Mouse (Mus musculus) heart, adult 11 months (tissue): ENCODE results near the gene Zfp566.
A peak's percentile ranks its signal among the peaks of the same experiment; 100 is the strongest.
"Not testable (repeated sequence)": the region's sequence is repeated elsewhere in the genome, so short reads cannot be mapped to it uniquely, and the experiment has no call there.

Source experiments
- DNase-seq: peaks from one replicate; pipeline ENCODE4 v3.0.0; 2022

The Zfp566 gene

DNA sequence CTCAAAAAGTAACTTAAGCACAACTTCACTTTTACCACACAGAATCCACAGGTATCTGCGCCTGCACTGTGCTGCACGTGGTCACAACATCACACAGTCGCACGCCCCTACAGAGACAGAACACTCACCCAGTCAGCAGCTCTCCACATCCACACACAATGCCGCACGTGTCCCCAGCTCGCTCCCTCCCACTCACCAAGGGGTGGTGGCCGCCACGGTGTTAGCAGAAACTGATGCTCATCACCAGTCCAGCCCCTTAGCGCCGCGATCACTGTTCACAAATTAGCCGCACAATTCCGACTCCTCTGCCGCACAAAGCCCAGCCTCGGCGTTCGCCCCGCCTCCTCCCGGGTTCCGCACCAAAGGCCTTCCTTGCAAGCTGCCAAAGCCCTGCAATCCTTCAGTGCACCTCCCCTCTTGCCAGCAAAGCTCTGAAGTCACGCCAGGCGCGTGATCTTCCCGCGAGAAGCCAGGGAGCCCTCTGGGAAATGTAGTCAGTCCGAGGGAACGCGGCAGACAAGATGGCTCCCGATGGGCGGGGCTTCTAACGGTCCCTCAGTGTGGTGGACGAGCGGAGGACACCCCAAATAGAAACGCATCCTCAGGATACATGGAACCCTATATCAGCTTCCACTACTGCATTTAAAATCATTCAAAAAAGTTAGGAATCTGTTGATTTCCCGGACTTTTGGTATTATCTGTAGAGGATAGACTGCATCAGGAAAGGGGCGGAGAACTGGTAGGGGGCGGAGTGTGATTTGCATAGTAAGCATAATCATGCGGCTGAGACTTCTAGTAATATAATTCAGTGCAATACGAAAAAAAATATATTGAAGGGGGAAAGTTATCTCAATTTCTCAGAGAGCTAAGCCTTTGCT is at the start of gene Zfp566, which contains the start of gene Gm26920:
Gene Zfp566 (minus strand): TSS at position 436 of the 878 bp plus-strand sequence.
Gene Gm26920 (minus strand): TSS at position 319 of the 878 bp plus-strand sequence.
- DNase-seq, result peak; percentile 100

DNA sequence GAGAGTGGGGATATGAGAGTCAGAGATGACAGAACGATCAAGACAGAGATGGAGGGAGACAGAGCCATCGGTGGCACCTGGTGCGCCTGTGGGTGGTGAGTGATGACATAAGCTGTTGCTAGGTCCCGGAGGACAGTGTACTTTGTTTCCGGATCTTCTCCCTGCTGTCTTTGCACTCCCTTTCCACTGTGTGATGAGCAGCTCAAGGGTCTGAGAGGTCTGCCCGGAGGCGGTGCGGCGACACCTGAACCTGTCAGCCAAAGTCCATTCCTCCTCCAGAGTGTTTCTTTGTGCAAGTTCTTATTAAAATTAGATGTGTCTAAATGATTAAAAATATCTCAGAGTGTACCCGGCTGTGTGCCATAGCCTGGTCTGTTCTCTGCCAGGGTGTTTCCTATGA is 46.5 kb upstream of the Zfp566 start:
- no peak for DNase-seq

DNA sequence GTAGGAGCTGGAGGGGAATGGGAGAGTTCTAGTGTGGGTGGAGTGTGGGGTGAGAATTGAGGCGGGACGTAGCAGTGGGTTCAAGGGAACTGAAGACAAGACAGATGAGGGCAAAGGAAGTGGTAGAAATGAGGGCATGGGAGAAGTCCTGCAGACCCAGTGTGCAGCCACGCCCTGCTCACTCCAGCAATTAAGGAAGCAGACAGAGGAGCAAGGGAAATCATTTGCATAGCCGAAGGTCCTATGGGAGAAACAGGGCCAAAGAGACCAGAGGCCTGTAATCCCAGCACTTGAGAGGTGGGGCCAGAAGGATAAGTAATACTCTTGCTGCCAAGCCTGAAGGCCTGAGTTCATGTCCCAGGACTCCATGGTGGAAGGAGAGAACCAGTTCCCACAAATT is 42.1 kb upstream of the Zfp566 start:
- DNase-seq, result no peak

DNA sequence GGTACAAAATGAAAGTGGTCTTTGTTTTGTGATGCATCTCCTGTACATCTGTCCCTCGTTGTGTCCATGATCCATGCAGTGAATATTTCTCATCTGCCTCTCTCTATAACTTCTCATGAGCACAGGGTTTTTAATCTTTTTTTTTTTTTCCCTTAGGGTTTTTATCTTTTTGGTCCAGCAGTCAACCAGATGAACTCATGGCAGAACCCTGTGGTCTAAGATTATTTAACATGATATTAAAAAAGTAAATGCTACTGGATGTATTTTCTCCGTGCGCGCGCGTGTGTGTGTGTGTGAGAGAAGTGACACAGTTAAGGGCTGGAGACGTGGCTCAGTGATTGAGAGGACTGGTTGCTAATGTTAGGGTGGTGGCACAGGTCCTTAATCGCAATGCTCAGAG is 39.6 kb upstream of the Zfp566 start:
- DNase-seq, result no peak

DNA sequence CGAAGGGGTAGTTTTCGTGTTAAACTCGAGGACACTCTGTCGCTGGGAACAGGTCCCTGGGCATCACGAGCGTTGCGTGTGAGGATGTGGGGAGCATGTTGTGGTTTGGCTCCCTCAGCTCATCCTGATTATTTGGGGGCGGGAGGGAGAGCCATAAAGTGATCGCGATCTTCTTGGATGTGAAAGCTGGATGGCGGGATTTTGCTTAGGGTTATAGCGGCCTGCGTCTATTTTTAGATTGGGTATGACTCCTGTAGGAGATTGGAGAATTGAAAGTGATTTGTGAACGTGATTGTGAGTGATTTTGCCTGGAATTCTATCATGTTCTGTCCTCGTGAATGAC is 31.8 kb upstream of the Zfp566 start:
- DNase-seq, result no peak

DNA sequence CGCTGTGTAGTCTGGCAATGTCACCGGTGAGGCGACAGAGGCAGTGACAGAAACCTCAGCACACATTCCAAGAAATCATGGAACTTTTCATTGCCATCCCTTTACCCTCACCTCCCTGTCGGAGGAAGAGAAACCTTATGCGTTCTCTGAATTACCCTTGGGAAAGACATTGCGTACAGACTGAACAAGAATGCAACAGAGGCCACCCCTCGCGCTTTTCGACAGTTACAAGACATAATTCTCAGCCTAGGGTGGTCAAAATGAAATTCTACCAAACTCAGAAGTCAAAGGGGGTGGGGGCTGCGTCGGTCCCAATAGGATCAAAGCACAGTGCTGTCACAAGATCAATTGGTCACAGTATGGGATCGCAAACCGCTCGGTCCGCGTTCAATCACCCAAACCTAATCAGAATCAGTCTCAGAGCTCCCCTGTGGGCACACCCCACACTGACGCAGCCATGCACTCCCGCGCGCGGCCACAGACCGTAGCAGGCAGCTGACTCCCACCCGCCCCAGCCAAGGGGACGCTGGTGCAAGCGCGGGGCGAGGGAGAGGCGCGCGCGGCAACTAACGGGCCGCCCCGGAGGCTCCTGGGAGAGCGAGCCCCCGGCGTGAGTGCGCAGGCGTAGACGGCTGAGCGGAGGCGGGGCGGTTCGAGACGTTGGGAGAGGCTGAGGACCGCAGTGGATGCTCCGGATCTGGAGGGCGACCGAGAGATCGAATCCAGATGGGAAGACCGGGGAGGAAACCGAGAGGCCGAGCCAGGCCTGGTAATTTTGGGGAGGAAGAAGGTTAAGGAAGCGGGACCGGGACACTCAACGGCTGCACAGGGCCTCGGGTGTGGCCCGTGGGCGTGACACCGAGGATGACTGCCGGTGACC is 31.2 kb upstream of the Zfp566 start, which contains the start of gene Zfp382:
Gene Zfp382 (plus strand): TSS at position 635 of the 880 bp plus-strand sequence.
- peak; percentile 99 for DNase-seq

DNA sequence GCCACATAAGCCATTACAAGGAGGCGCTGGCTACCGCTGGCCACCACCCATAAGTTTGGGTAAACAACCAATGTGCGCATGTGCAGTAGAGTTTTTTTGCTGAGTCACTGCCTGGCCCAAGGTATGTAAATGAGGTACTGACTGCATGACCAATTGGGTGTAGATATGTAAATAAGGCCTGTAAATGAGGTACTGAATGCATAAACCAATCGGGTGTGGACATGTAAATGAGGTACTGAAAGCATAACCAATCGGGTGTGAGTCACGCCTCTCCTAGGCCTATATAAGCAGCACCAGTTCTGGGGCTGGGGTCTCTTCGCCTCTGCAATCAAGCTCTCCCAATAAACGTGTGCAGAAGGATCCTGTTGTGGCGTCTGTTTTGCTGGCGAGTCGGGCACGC is 27.6 kb upstream of the Zfp566 start:
- DNase-seq, result not testable (repeated sequence)

DNA sequence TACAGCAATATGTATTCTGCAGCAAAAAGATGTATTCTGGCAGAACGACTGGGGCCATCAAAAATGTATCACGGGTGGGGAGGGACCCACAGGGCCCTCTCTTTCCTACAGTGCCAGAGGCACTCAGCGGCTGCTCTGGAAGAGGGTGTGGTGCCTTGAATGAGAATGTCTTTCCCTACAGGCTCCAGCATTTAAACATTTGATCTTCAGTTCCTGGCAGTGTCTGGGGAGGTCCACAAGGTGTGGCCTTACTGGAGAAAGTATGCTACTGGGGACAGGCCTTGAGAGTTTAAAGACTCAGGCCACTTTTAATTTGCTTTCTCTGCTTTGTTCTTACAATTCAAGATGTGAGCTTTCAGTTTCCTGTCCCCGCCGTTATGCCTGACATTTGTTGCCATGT is 25.7 kb upstream of the Zfp566 start:
- no peak for DNase-seq

DNA sequence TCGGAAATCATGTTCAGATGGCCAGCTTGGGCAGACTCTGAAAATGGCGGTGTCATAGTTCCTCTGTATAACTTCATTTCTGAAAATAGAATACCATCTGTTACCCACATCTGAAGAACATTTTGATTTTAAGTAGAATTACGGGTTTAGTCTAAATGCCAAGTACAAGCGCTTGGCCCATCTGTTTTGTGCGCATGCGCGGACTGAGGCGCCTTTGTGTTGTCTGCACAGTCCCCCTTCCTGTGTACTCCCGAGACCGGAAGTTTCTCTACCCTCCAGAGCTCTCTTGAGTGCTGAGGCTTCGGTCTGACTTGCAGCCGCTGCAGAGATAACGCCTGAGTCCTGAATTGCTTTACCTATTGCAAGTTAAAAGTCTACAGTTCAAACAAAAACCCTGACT is 9.0 kb upstream of the Zfp566 start:
- peak; percentile 95 for DNase-seq

DNA sequence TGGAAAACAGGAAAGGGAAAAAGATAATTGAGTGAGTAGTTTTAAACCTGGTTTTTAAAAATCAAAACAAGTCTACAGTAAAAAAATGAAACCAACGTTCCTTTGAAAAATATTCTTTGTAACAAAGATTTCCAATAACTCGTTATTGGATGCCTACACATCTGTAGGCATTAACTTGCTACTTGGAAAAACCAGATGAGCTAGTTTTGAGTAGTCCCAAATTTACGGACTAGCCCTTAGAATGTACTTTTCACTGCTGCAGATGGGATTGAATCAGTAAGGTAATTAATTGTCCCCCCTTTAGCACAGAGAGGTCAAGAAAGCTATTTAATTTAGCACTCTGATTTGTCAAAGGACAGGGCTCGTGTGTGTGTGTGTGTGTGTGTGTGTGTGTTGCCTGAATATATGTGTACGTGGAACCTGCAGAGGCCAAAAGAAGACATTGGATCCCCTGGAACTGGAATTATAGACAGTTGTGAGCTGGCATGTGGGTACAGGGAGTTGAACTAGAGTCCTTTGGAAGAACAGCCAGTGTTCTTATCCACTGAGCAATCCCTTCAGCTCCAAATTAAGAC is 5.3 kb upstream of the Zfp566 start:
- peak; percentile 80 for DNase-seq

DNA sequence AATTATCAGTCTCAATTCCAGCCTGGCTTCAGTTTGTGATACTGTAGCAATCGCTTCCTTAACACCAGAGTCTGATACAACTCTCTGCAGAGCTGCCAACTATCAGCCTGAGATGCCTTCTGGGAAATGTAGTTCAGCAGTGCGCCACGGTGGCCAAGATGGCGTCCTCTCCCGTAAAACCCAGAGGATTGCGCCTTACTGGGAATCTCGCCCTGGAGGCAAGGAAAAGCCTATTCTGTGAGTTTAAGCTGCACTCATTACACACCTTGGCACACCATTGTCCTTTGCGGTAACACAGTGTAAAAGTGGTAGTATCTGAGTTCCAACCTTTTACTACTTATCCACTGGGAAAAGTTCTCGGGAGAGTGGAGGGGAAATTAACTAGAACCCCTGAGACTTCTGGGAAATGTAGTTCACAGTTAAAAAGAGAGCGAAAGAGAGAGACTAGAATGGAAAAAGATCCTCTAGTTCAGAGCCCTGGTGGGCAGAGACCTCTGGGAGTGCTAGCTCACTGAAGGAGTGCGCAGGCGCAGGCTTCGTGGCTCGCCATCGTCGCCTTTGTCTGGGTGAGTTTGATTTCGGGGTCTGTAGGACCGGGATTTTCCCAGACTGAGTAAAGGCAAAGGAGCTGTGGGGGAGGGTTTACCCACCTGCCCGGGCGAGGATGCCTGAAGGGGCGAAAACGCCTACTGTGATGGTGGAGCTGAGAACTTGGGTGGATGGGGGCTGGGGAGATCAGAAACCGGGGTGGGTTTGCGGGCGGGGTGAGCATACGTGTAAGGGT is 4.5 kb upstream of the Zfp566 start, which contains the start of gene Zfp260:
Gene Zfp260 (plus strand): TSS at position 132 of the 784 bp plus-strand sequence.
- DNase-seq, result peak; percentile 99

DNA sequence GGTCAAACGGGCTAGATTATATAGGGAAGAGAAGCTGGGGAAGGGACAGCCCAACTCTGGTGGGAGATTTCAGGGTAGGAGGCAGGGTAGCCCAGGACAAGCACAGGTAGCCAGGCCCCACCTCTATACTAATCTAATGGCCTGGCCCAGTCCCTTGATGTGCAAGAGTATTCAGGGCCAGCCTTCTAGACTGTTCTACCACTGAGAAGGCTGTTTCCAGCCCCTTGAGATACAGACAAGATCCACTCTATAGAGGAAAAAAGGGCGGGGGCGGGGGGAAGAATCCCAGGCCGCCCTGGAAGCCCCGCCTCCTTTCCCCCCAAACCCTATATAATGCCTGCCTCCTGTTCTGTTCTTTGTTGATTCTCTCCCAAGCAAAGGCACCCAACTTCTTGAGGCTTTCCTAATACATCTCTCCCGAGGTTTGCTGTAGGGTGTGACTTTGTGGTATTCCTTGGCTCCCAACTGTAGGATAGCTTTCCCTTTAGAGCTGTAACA is 3.6 kb upstream of the Zfp566 start:
- DNase-seq, result peak; percentile 90

DNA sequence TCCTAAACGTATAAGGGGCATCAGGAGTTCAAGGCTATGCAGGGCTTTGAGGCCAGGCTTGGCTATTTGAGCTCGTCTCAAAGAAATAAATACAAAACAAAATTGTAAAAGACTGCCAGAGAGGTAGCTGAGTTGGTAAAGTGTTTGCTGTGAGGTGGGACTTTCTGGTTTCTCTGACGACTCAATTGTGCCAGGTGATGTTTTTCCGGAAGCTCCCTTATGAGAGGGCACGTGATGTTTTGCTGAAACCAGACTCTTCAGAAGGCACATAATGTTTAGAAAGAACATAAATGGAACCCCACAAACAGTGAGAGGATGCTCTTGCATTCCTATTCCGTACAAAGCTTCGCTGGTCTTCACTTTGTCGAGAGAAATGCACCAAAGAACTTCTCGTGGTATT is 2.3 kb upstream of the Zfp566 start:
- DNase-seq, result no peak

DNA sequence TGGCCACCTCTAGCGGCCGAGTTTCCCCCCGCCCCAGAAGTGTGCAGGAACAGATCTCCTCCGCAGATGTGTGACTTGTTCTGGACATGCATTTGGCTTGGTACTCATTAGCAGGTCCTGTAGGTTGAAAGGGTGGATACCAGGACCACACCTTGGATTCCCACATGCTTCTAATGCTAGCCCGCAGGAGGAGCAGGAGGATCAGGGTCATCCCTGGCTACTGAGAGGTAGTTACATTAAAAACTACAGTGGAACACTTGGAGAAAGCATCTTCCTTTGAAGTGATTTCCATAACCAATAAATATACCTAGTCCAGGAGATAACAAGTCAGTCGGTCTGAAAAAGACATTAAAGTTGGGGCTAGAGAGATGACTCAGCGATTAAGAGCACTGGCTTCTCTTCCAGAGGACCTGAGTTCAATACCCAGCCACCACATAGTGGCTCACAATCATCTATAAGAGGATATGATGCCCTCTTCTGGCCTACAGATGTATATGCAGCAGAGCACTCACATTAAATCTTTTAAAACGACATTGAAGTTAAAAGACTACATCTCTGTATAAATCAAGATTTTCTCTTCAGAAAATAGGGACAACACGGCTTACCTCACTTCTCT is 751 bp upstream of the Zfp566 start:
- no peak for DNase-seq

DNA sequence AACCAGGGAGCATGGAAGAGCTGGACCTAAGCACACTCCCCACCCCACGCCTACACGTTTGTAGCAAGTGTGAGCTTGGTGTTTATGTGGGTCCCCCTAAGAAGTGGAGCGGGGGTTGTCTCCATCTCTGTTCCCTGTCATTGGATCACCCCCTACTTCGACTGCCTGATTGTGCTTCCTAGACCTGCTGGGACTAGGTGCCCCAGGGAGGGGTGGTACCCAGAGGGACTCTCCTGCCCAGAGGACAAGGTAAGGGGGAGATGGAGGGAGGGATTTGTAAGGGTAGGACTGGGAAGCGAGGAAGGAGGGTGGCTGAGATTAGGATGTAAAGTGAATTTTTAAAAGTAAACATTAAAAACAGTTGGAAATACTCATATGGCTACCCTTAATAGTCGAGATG is 922 bp downstream of the Zfp566 start:
- peak; percentile 90 for DNase-seq

DNA sequence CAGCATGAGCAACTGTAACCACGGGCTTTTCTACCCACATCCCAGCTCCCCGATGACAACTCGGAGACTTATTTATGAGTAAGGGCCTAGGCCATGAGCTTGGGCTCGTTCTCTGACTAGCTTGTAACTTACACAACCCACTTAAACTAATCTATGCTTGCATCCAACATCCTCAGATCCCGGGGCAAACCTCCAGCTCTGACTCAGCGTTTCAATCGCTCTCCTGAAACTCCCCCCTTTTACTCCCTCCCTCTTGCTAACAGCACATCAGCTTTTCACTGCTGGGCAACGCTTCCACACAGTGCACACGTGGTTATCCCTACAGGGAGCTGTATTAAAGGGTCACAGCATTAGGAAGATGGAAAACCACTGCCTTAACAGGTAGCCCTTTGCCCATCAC is 3.8 kb downstream of the Zfp566 start:
- DNase-seq, result peak; percentile 87

DNA sequence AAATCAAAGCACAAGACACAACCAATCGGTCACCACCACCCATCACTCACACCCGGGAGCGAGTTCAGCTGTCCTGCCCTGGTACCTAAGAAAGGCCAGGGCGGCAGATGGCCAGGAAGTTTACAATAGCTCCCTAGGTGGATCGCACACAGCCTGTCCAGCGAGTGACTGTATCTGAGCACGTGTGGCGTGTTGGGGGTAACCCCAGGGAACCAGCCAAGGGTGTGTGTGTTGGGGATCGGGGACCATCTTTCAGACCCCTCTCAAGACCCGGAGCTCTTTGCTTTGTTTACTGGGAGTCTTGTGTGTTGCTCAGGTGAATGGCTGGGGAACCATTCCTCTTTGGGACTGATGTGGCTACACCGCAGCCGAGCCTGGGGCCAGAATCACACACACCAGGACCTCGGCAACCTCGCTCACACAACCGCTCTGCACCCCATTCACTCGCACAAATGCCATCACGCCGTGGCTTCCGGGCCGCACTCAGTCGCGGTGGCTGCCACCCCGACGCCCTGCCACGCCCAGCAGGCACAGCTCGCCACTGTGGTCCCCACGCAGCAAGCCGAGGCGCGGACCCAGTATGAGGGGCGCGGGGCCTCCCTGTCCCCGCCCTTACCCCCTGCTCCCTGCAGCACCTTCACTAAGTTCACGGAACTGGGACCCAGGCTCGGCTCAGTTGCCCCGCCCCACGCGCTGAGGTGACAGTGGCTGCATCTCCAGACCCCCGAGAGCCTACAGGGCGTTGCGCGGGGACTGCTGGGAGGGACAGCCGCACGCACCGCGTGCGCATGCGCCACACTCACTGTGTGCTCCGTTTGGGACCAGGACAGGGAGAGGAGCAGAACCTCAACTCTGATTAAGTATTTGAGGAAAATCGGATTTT is 17.9 kb downstream of the Zfp566 start, which contains the start of gene Zfp82:
Gene Zfp82 (minus strand): TSS at position 755 of the 883 bp plus-strand sequence.
- DNase-seq, result peak; percentile 98

DNA sequence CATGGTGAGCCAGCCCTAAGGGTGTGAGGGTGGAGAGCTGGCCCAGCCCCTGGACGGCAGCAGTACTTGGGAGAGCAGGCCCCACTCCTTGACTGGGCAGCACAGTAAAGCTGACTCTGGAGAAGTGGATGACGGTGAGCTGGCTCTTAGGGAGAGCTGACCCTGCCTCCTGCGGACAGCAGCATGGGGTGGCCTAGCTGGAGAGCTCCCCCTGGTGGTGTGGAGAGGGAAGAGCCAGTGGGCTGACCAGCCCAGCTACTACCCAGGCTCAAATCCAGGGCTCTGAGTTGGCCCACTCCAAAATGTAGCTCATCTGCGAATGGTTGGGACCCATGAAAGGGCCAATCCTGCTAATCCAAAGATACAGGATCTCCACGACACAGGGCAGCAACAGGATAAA is 25.7 kb downstream of the Zfp566 start:
- no peak for DNase-seq

DNA sequence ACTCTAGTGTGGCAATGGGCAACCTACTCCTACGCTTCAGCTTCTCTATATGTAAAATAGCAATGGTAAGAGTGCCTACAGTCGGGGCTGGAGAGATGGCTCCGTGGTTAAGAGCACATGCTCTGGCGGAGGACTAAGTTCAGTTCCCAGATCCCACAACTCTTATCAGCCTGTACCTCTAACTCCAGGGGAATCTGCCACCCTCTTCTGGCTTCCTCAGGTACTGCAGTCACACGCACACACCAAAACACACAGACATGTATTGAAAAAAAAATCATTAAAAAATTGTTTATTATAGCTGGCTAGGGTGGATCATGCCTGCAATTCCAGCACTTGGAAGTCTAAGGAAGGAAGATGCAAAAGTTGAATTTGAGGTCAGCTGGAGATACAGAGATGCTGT is 27.8 kb downstream of the Zfp566 start:
- DNase-seq, result no peak

DNA sequence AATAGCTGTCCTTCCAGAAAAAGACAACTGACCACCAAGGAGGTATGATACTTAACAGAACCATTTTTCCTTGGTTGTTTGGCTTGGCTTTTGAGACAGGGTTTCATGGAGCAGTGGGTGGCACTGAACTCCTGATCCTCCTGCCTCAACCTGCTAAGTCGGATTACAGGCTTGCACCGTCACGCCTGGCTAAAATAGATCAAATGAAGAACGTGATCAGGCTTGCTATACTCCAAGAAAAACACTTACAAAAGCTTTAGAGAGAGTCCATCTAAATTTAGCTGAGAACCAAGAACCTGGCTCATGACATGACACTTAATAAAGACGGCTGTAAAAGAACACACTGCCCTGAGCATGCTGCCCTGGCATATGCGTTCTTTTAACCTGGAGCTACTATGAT is 30.0 kb downstream of the Zfp566 start:
- no peak for DNase-seq

DNA sequence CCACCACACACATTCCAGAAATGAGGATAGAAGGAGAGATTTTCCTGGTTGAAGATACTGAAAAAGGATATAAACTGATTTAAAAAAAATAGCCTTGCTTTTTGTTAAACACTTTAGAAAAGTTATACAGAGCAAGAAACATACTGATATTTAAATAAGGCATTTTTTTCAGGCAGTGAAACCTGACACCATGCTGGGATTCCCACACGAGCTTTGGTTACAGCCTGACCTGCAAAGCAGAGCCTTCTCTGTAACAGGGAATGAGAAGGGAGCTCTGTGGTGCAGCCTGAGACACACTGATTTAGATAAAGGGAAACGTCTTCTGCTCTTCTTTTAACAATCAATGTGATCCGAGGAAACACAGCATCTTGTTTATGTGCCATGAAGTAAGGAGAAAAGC is 36.7 kb downstream of the Zfp566 start:
- no peak for DNase-seq
